Mouse (Mus musculus) spleen, adult 2 months (tissue): ENCODE measurements at regions not wholly inside any gene's neighbourhood (a gene's known extent, or its start where the extent isn't known, plus 50 kb on each side); places are given as distances from the start of the nearest gene placed in this dataset.

Experiments
- CTCF ChIP-seq: fragments of 200-500 bp; IDR thresholded peaks from 2 replicates; pipeline ENCODE4 v1.5.1; 2011; ENCODE audit warnings: mild to moderate bottlenecking, inconsistent platforms; ENCODE audit not compliant: insufficient read depth, insufficient read length, insufficient replicate concordance; ENCODE audit errors: extremely low read depth
- POLR2A ChIP-seq: fragments of 200-500 bp; IDR thresholded peaks from 2 replicates; pipeline ENCODE4 v1.6.1; 2011; ENCODE audit warnings: low read depth, low read length, inconsistent platforms

- no peak for TF ChIP-seq CTCF
- no peak for TF ChIP-seq POLR2A
Observed at GRCm38 (mm10) chr3:115774723-115775122, 59.9 kb upstream of the S1pr1 start.
